Mouse (Mus musculus): Measurements from ENCODE around the gene Gm20388.

- TF ChIP-seq CTCF (IDR thresholded peaks at IDR 0.05; ENCODE audit: low read depth, low read length) (no peak), POLR2AphosphoS5 (IDR thresholded peaks at IDR 0.05; ENCODE audit: insufficient replicate concordance, low read depth, low read length) (no peak), TAL1 (conservative IDR thresholded peaks at IDR 0.05; ENCODE audit: low read depth, low read length) (no peak), GATA2 (IDR thresholded peaks at IDR 0.05; ENCODE audit: borderline replicate concordance, low read depth, low read length) (no peak)
Measured at GRCm38 (mm10) chr8:122273826-122274225, 2363.2 kb downstream of the Gm20388 start.

Measured in G1E (cell line).